Mouse (Mus musculus): ENCODE results near the gene Cfap299.

Cfap299 gene

DNA sequence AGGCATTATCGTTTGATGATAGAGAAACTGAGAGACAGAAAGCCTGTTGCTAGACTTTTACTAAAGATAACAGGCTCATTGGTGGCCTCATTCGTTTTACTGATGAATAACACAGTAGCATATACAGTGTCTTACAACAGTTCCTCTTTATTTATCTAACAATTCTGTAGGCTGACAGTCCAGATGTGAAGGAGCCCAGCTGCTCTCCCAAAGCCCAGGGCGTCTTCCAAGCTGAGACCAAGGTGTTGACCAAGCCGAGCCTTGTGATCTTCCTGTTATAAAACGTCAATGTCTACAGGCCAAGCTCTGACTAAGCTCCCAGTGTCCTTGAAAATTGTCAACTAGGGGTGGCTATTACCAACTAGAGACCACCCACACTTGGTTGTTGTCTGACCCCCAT, 321.9 kb downstream of the Cfap299 start:
- DNase-seq: no peak

DNA sequence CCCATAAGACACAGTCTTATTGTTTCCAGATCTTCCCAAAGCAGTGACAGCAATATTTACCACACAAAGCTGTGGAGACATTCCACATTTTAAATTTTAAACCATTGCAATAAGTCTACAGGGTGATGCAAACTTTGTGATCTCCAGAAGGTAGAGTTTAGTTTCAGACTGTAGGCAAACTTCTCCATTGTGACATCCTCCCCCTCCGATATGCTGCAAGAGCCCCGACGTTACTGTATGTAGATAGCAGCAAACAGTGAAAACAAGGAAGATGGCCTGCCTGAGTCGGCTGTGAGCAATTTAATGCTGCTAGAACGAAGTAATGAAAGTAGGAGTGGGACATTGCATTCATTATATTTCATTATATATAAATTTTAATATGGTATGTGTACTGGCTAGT, 359.1 kb downstream of the Cfap299 start:
- DNase-seq: no peak

DNA sequence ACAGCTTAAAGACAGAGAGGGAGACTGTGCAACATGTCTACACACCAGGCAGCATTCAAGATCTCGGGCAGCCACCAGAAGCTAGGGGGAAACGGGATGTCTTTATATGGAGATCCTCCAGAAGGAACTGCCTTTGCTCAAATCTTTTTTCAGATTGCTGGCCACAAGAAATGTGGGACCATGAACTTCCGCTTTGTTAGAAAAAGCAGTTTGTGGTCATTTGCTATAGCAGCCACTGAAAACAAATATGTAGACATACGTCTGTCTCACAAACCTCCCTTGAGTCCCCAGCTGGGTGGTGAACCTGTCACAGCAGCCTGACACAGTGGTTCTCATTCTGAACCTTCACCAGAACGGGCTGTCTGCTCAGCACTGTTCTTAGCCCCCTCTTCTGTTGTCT, 363.0 kb downstream of the Cfap299 start:
- DNase-seq: no peak

DNA sequence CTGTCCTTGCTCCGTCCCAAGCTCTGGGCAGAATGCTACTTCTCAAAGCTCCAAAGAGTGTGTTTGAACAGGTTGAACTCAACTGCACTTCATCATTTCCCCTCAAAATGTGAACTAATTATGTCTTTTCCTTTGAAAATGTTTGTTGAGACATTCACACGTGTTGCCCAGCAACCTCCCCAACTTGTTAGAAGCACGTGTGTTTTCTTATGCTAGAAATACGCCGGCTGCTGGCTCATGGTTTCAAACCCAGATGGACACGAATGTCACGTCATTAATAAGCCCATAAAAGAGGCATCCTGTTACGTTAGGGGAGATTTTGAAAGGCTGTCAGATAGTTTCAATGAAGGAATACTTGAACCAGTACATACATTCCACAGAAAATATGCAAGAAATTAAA, 367.2 kb downstream of the Cfap299 start:
- DNase-seq: no peak

DNA sequence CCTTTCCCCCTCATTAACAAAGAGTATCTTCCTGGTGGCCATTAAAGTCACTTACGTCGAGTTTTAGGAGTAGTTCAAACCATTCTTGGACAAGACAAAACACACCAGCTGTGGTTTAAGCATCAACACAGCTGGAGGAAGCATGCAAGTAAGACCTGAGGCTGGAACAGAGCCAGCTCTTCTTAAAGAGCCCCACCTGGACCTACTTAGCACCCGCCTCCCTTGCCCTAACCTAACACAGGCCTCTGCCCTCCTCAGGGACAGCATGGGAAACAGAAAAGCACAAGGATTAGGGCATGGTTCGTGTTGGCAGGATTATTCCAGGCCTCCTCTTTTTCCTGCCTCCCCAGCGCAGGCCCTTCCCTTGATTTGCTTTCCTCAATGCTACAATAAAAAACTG, 374.9 kb downstream of the Cfap299 start:
- DNase-seq: no peak

DNA sequence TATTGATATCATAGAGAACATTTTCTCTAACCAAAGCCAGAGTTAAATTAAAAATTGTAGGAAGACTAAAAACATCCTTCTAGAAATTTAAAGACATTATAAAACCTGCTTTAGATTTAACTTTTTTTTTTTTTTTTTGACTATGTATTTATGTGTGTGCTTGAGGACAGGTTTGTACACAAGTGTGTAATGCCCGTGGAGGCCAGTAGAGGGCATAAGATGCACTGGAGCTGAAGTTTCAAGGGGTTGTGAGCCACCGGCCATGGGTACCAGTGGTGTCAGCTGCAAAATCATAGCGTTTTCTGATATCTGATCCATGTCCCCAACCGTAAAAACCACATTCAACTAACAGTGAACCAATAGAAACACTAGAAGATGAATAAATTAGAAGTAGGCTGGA, 377.5 kb downstream of the Cfap299 start:
- DNase-seq: peak in 1 of 2 experiments; percentile 9

DNA sequence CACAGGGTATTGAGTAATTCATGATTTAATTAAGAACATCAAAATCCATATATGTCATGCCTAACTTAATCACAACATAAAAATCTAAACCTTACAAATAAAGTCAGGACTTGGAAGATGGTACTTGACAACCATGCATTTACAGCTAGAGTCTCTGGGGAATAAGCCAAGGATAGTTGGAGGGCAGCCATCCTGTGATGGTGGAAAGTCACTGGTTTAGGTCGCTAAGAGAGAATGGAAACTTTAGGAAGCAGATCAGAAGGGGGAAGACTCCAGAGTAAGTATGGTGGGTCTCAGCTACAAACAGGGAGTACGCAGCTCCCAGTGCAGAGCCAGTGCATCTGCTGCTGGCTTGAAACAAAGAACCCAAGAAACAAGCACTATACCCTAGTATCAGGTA, 386.3 kb downstream of the Cfap299 start:
- DNase-seq: no peak

DNA sequence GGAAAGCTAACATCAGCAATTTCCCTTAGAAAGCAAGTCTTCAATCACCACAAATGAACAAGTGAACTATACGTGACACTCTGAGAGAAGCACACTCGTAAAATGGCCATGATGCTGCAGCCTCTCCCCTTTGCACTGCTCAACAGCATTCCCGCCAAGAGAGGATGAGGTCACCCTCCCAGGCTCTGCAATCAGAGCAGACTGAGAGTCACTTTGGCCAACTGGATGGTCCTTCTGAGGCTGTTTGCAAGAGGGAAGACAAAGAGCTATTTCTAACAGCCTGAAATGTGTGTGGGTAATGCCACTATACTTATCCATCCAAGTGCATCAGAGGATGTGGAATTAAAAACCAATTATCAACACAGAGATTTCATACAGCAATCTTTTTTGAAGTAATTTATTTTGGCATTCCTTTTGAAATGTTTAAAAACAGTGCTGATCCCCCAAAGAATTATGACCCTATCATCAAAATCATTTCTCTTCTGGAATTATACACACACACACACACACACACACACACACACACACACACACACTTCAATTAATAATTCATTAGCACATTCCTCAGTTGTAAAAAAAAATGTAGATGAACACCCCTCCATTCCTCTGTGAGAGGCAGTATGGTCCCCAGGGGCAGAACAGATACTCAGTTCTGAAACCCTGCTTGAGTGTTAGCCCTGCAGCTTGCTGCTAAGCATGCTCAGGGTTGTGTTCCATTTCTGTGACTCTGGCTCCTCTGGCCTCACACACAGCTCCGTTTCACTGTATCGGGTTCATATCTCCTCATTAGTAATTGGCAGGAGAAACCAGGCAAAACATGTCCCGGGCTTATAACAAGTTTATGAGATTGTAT, 403.3 kb downstream of the Cfap299 start:
- DNase-seq: no peak

DNA sequence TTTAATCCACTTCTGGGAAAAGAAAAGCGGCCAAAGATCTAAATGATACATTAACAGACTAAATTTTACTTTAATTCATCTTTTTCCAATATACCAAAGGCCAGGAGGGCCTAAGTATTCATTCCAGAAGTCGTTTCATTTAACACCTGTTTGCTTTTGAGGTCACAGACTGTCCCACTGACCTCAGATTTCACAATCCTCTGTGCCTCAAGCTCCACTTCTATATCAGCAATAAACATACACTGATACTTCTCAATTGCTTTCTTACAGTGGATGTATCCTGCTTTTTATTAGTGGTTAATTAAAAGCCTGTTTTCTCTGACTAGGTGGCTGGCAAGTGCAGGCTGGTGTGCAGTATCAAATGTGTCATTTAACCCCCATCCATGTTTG, 403.9 kb downstream of the Cfap299 start:
- DNase-seq: no peak

DNA sequence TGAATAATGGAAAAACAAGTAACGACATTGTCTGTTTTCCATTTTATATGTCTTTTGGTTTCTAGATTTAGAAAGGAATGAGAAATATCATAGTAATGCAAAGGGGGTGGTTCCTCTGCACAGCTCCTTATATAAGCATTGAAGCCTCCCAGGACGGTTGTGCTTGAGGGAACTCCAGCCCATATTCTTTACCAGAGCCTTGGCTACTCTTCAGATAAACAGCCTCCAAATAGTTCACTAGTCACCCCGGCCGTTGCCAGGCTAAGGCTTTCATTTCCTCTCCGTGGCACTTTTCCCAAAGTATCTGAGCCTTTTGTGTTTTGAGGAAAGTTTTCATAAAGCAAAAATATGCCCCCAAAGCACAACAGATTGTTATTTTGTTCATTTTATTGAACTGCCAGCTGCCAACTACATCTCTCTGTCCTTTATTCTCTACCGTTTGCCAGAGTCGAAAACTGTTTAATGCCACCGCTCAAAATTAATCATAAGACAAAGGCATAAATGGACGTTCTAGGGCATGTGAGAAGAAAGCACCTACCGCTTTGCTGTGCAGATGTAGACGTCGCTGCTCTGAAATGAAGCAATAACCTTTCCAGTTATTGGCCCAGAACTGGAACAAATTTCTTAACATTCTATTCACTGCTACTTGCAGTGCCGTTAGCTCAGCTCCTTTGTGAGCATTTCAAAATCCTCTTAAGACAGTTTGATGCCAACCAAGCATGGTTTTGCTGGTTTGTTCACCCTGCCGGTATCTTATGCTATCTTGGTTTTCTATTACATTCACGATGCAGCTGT, 433.0 kb downstream of the Cfap299 start:
- no peak for DNase-seq

DNA sequence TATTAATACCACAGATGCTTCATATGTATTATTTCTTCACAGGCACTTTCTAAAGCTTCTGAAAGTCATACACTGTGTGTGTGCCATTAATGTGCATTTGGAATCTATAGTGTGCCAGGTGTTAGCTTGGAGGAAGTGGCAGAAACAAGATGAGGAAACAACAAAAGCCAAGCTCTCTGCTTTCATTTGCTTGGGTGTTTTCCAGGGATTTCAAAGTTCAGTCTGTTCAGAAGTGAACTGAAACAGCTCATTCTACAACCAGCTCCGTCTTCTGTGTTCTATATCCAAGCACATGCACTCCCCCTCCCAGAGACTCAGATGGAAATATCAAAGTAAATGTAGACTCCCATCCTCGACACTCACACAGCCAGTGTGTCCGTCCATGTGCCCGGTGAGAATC, 449.5 kb downstream of the Cfap299 start:
- no peak for DNase-seq

DNA sequence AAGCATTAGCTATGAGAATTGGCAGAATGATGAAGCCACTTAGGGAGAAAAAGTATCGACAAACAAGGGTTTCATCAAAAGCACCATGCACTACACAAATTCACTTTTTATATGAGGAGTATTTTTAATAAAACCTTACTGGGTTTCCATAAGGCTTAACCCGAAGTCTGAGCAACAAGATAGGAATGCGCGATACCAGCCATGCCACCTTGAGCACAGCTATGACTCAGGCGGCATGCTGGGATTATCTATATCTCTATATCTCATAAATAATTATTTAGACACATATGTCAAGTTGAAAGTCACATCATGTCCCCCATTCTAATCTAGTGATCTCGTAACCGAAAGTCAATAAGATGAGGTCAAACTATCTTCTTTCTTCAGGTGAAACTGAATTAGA, 453.0 kb downstream of the Cfap299 start:
- DNase-seq: no peak

DNA sequence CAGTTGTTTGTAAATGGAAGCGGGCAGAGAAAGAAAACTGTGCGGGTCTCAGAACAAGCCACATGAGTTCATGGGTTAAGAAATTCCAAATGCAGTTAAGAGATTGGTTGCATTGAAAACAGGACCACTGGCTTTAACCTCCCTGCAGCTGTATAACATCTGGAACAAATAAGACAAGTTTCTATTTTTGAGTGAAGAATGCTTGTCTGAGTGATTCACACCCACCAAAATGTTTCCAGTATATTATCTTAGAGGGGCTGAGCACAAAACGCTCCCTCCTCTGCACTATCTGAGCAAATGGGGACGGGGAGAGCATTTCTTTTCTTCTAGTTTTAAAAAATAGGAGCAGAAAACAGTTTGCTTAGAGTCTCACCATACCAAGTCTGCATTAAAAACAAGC, 458.6 kb downstream of the Cfap299 start:
- no peak for DNase-seq

DNA sequence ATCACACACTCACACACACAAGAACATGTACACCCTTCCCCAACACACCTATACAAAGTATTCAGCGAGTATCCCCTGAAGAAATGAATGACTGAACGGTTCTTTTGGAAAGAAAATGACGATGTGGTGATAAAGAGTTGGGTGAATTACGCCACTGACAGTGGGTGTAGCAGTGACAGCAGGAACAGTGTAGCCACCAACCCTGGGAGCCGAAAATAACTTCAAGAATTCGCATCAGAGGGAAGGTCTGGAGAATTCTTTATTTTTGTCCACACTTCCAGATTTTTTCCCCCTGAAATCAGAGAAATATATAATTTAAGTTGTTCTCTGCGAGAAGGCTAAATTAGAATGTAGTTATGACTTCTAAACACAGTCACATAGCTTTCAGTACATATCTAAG, 459.5 kb downstream of the Cfap299 start:
- DNase-seq: no peak

DNA sequence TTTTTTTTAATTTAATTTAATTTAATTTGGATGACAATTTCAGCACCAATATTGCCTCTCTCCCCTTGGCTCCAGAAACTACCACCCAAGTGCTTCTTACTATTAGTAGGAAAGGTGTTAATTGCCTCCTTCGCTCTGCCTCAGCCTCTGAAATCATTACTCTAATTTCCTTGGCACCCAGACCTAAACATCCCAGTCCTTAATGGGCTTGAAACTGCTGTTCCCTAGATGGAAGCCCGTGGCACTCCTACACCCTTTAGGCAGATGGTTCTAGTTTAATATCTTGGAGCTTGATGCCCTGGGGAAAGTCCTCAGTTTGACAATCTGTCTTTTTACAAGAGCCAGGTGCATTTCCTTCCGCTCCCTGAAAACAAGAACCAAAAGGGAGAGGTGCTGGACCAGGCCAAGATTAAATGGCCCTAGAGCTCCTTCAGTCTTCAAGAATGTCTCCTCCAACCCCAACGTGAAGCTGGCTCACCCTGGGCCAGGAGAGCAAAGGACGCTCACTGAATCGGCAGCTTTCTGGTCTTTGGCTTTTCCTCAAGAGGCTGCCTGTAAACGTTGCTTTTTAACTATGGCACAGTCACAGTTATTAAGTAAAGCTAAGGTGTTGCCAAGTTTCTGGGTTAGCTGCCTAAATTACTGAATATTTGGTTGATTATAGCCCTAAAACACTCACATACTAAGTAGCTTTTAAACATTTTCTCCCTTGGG, 461.9 kb downstream of the Cfap299 start:
- no peak for DNase-seq

DNA sequence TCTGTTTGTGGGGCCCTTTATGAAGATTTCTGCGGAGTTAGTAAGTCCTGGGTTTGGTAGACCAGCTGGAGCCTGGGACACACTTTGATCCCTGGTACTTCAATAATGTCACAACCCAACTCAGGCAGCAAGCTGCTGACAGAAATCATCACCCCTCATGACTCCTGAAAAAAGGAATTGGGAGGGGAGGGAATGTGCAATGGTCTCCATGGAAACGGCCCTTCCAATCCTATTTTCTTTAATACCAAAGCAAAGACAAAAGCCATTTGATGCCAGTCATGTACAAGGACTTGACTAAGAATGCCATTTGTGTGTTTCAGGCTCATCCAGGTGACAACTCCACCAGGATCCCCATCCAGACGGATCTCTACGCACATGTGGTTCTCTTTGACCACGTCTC, 472.4 kb downstream of the Cfap299 start:
- no peak for DNase-seq

DNA sequence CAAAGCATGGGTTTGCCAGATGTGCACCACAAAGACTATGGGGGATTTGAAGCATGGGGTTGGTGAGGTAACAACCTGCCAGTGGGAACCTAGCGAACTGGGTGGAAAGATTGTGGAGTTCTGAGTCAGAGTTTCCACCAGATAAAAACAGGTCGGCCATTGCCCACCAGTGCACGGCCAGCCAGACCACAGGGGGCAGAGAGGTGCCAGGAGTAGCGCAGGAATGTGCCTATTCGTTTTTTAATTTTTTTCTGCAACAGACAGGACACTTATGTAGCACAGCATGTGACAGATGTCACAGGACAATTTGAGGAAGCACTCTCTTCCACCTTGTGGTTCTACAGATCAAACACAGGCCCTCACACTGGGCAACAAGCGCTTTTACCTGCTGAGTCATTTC, 475.7 kb downstream of the Cfap299 start:
- no peak for DNase-seq

DNA sequence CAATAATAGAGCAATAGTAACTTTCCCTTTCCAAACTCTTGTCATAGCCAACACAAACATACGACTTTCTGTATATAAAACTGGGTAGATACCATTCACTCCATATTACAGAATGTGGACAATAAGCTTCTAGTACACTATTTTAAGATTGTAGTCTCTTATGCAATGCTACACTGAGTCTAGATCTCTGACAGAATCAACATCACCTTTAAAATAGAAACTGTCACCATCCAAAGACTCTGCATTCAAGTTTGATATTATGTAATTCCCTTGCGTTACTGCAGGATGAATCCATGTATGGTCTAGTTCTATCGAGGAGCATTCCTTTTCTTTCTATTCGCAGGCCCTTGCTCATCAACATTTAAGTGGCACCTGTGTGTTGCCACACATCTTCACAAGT, 477.4 kb downstream of the Cfap299 start:
- DNase-seq: no peak

DNA sequence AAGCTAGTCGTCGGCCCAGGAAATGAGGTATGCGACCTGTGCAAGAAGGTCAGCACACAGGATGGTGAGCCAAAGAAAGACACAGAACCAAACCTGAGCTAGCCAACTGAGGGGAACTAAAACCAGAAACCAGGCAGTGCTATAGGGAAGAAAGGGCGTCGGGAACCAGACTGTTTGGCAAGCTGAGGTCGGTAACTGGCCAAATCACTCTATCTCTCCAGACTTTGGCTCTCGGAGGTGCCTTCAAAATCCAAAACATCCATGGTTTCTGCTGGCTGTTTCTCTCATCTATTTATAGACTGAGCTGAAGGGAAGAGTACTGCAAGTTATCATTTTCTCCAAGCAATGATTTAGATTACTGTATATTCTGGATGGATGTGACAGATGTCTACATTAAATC, 477.9 kb downstream of the Cfap299 start:
- no peak for DNase-seq

DNA sequence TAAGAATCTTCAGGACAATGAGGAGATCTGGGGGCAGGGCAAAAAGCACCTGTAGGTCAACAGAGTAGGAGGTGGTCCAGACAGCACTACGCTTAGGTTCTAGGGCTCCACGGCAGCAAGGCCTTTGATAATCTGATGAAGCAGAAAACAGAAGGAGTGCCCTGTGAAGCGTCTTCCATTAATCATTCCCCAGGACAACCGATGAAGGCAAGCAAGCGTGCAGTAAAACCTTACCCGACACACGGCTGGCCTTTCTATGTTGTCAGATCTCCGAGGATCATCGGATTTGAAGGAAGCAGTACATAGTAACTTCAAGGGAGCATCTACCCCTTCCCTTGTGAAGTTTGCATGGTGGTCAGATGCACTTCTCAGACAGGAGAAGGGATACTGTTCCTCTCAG, 478.8 kb downstream of the Cfap299 start:
- no peak for DNase-seq

DNA sequence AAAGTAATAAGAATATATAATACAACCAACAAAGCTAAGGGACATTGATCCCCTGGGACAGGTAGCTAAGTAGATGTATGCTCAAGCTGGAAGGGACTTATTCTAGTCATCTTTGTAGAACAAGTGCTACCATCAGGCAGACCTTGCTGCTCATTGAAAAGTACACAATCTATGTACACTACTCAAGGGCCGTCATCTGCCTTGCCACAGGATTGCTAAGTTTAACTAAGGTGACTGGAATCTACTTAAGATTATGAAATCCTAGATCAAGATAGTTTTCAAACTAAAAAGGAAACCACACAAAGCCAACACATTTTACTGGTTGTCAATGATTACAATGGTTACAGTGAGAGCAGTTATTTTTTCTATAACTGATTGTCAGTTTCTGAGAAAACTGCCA, 483.3 kb downstream of the Cfap299 start:
- no peak for DNase-seq

DNA sequence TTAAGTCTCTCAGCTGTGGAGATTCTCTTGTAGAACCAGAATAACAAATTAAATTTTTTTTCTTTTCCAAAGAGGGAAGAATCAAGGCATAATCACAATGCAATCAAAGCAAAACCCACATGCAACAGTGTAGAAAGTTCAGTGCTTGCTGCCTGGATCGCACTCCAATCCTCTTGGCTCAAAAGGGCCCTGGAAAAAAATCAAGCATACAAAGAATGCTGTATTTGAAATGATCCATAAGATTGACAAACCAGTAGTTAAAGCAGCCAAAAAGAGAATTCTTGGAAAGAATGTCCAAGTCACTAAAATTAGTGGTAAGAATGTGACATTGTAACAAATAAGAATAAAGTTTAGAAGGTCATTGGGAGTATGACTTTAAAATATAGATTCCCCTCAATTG, 486.2 kb downstream of the Cfap299 start:
- no peak for DNase-seq

DNA sequence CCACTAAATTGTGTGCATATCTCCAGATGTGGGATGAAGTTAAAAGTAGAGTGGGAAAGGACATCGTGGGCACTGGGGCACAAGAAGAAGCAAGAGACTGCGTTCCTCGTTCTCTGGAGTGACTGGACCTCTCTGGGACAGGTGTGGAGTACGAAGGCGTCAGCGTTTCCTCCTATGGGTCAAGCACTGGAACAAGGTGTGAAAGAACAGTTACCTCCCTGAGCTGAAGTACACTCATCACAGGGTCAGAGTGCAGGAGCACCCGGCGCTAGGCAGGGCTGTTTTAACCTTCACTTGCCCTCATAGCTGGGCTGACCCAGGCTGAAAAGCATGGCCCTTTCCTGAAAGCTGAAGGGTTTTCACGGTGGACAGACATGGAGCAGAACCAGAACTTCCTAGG, 504.7 kb downstream of the Cfap299 start:
- no peak for DNase-seq

DNA sequence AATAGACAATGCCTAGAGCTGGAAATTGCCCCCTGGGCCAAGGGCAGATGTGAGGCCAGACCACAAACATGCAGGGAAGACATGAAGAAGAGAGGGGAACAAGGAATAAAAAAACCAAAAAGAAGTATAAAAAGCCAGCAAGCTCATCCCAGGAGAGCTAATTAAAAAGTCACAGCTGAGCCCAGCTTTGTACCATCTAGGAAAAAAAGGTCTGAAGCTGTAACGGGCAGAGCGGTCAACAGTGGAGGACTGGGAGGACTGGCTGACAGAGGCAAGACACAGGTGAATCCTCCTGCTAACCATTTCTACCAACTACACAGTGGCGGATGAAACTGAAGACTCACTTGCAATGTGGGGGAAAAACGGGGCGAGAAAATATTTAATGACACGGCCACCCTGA, 505.2 kb downstream of the Cfap299 start:
- DNase-seq: no peak

Data from kidney, postnatal 25 days (tissue).